Mouse (Mus musculus): ENCODE results near the gene Tbc1d2. TPM values are rescaled to one million over a fixed set of nuclear protein-coding genes. Genes with fewer than 3 reads are reported as not detected.
"Not testable (repeated sequence)": the region's sequence is repeated elsewhere in the genome, so short reads cannot be mapped to it uniquely, and the experiment has no call there.

The Tbc1d2 gene
- total RNA-seq, 2 experiments from 2014 or later, result 2.7 to 2.9 TPM

- DNase-seq (ENCODE audit: low spot score in 2 of 2), result peak; percentile 87 to 94
Measured at GRCm38 (mm10) chr4:46601844-46602423, 48.1 kb downstream of the Tbc1d2 start, which contains the start of gene Coro2a. TSS of gene Coro2a (minus strand) at chr4:46602202.

- no peak for DNase-seq (ENCODE audit: low spot score in 2 of 2)
Measured at GRCm38 (mm10) chr4:46601258-46601843, 48.7 kb downstream of the Tbc1d2 start.

GRCm38 (mm10) chr4:46600473-46601257 is 49.3 kb downstream of the Tbc1d2 start:
- no peak for DNase-seq (ENCODE audit: low spot score in 2 of 2)

GRCm38 (mm10) chr4:46599609-46600008 is 50.4 kb downstream of the Tbc1d2 start:
- not testable (repeated sequence) for DNase-seq (ENCODE audit: low spot score in 2 of 2)

GRCm38 (mm10) chr4:46598981-46599380 is 51.0 kb downstream of the Tbc1d2 start:
- no peak for DNase-seq (ENCODE audit: low spot score in 2 of 2)

GRCm38 (mm10) chr4:46598111-46598510 is 51.9 kb downstream of the Tbc1d2 start:
- no peak for DNase-seq (ENCODE audit: low spot score in 2 of 2)

GRCm38 (mm10) chr4:46597286-46597961 is 52.6 kb downstream of the Tbc1d2 start:
- DNase-seq (ENCODE audit: low spot score in 2 of 2), result no peak

GRCm38 (mm10) chr4:46596398-46596797 is 53.6 kb downstream of the Tbc1d2 start:
- DNase-seq (ENCODE audit: low spot score in 2 of 2), result no peak

GRCm38 (mm10) chr4:46594131-46594530 is 55.9 kb downstream of the Tbc1d2 start:
- no peak for DNase-seq (ENCODE audit: low spot score in 2 of 2)

GRCm38 (mm10) chr4:46593472-46593871 is 56.5 kb downstream of the Tbc1d2 start:
- DNase-seq (ENCODE audit: low spot score in 2 of 2), result no peak

GRCm38 (mm10) chr4:46591833-46592520 is 58.0 kb downstream of the Tbc1d2 start:
- DNase-seq (ENCODE audit: low spot score in 2 of 2), result no peak

GRCm38 (mm10) chr4:46590810-46591209 is 59.2 kb downstream of the Tbc1d2 start:
- no peak for DNase-seq (ENCODE audit: low spot score in 2 of 2)

GRCm38 (mm10) chr4:46589946-46590684 is 59.9 kb downstream of the Tbc1d2 start:
- DNase-seq (ENCODE audit: low spot score in 2 of 2), result no peak

- no peak for DNase-seq (ENCODE audit: low spot score in 2 of 2)
Measured at GRCm38 (mm10) chr4:46589151-46589550, 60.9 kb downstream of the Tbc1d2 start.

GRCm38 (mm10) chr4:46586473-46586872 is 63.5 kb downstream of the Tbc1d2 start:
- DNase-seq (ENCODE audit: low spot score in 2 of 2), result no peak

- DNase-seq (ENCODE audit: low spot score in 2 of 2), result no peak
Measured at GRCm38 (mm10) chr4:46585811-46586190, 64.2 kb downstream of the Tbc1d2 start.

GRCm38 (mm10) chr4:46585041-46585810 is 64.8 kb downstream of the Tbc1d2 start:
- no peak for DNase-seq (ENCODE audit: low spot score in 2 of 2)

- DNase-seq (ENCODE audit: low spot score in 2 of 2), result not testable (repeated sequence)
Measured at GRCm38 (mm10) chr4:46584536-46584935, 65.5 kb downstream of the Tbc1d2 start.

GRCm38 (mm10) chr4:46584084-46584483 is 65.9 kb downstream of the Tbc1d2 start:
- not testable (repeated sequence) for DNase-seq (ENCODE audit: low spot score in 2 of 2)

- not testable (repeated sequence) for DNase-seq (ENCODE audit: low spot score in 2 of 2)
Measured at GRCm38 (mm10) chr4:46582024-46582423, 68.0 kb downstream of the Tbc1d2 start.
